Mouse (Mus musculus): ENCODE data around the gene Nipbl. TPM values are rescaled to one million over a fixed set of nuclear protein-coding genes. Genes with fewer than 3 reads are reported as not detected.

Gene Nipbl
- polyA plus RNA-seq, 1 experiment from 2014 or later = 17.5 TPM

DNA sequence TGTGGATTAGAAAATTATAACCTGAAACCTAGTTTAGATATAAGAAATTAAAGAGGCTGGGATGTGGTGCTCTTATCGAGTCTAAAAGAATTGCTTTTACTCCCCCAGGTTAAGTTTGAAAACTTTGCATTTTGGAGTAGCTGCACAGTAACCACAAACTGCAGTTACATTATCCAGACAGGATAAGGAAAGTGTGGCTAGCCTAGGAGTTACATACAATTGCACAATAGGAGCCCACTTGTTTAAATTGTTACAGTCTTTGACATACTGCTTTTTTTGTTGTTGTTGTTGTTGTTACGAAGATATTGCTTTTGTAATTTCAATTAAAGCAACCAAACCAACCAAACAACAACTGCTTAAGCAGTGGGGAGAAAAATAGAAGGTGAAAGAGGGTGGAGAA, 11.2 kb upstream of the Nipbl start:
- H3K9ac ChIP-seq (ENCODE audit: low read depth, low read length) = no peak overlapping the region
- H3K27me3 ChIP-seq (ENCODE audit: control insufficient read depth, insufficient read depth, low read length) = no peaks in the 10 kb centered on the region
- WGBS (ENCODE audit: insufficient replicate concordance) = 76% methylated on average over 2 of the region's 2 CpGs
- no peak overlapping the region for H3K27ac ChIP-seq (ENCODE audit: low read depth, low read length)
- H3K4me1 ChIP-seq (ENCODE audit: control insufficient read depth, insufficient read depth, low read length) = no peaks in the 10 kb centered on the region
- H3K4me3 ChIP-seq (ENCODE audit: low read depth, low read length) = no peak overlapping the region
- no peaks in the 10 kb centered on the region for H3K36me3 ChIP-seq (ENCODE audit: control insufficient read depth, insufficient read depth, low read length)
- no peak for ATAC-seq (replicated peaks; ENCODE audit: insufficient number of reproducible peaks, low FRiP score, low TSS enrichment)
- no peak overlapping the region for H3K4me2 ChIP-seq
- no peaks in the 10 kb centered on the region for H3K9me3 ChIP-seq (replicated peaks; ENCODE audit: control insufficient read depth, low read length)

DNA sequence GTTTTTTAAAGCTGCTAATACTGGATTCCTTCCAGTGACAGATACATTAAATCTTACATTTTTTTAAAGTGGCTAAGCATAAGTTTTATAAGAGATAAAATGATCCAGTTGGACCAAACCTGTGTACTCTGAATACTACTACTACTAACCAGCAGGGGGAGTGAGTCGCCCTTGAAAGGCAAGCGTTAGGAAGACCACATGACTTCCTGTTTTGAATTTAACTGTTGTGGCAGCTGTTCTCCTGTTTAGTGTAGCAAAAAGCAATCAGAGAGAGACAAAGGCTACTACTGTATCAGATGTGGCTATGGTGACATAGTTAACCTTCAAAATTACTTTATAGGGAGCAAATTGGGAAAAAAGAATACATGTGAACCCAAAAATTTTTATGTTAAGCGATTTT, 6.8 kb upstream of the Nipbl start:
- 40% methylated on average over 3 of the region's 3 CpGs for WGBS (ENCODE audit: insufficient replicate concordance)
- Histone ChIP-seq H3K9me3 (replicated peaks; ENCODE audit: control insufficient read depth, low read length) (no peaks in the 10 kb centered on the region), H3K36me3 (ENCODE audit: control insufficient read depth, insufficient read depth, low read length) (no peaks in the 10 kb centered on the region), H3K4me3 (ENCODE audit: low read depth, low read length) (no peak overlapping the region), H3K9ac (ENCODE audit: low read depth, low read length) (no peak overlapping the region), H3K4me2 (no peak overlapping the region), H3K27ac (ENCODE audit: low read depth, low read length) (no peak overlapping the region), H3K4me1 (ENCODE audit: control insufficient read depth, insufficient read depth, low read length) (peaks cover 2% of the 10 kb centered on the region; the same call in 1 of the 2 replicates), H3K27me3 (ENCODE audit: control insufficient read depth, insufficient read depth, low read length) (no peaks in the 10 kb centered on the region)
- ATAC-seq (replicated peaks; ENCODE audit: insufficient number of reproducible peaks, low FRiP score, low TSS enrichment) = no peak

DNA sequence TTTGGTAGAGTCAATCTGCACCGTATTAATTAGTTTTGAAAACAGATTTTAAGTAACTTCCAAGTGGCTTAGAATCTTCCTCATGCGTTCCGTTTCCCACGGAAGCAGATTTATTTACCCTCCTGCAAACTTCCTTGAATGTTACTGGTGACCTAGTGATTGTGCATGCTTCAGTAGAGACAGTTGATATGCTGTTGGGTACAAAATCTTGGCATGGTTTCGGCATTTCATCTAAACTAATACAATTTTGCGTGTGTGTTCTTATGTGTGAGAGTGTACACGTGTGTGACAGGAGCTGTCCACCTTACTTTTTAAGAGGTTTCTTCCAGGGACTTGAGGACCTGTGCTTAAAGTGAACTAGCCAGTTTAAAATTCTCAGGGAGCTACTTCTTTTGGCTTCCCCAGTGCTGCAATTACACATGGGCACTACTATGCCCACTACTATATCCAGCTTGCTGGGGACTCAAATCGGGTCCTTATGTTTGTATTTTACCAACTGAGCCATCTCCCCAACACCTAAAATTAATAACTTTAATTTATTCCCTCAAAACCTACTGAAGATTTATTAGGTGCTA, 3.0 kb upstream of the Nipbl start:
- ATAC-seq (replicated peaks; ENCODE audit: insufficient number of reproducible peaks, low FRiP score, low TSS enrichment) = no peak
- Histone ChIP-seq H3K9ac (ENCODE audit: low read depth, low read length) (peak overlapping the region; percentile 58; the same call in 1 of the 2 replicates), H3K27ac (ENCODE audit: low read depth, low read length) (no peak overlapping the region), H3K9me3 (replicated peaks; ENCODE audit: control insufficient read depth, low read length) (no peaks in the 10 kb centered on the region), H3K4me1 (ENCODE audit: control insufficient read depth, insufficient read depth, low read length) (peaks cover 2% of the 10 kb centered on the region; the same call in 1 of the 2 replicates), H3K27me3 (ENCODE audit: control insufficient read depth, insufficient read depth, low read length) (no peaks in the 10 kb centered on the region), H3K4me3 (ENCODE audit: low read depth, low read length) (no peak overlapping the region), H3K4me2 (peak overlapping the region; percentile 47), H3K36me3 (ENCODE audit: control insufficient read depth, insufficient read depth, low read length) (no peaks in the 10 kb centered on the region)
- WGBS (ENCODE audit: insufficient replicate concordance) = 71% methylated on average over 8 of the region's 8 CpGs

DNA sequence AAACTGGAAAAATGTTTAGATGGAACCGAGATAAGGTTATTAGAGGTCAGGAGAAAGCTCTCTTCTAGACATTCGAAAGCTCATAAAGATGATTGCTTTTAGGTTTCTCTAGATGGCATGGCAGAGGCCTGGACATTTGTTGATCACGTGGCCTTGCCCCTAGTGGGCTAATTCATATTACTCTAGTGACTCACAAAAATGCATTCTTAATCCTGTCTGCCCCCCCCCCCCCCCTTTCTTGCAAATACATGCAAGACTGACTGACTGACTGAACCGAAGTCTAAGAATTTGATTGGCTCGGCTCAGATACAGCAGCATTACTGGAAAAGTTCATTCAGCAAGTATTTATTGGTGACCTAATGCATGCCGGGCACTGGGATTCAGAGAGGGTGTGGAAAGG, 2.2 kb upstream of the Nipbl start:
- peak overlapping the region; percentile 99 for H3K27ac ChIP-seq (ENCODE audit: low read depth, low read length)
- peaks cover 2% of the 10 kb centered on the region; the same call in 1 of the 2 replicates for H3K4me1 ChIP-seq (ENCODE audit: control insufficient read depth, insufficient read depth, low read length)
- H3K4me3 ChIP-seq (ENCODE audit: low read depth, low read length) = peak overlapping the region; percentile 98
- H3K9ac ChIP-seq (ENCODE audit: low read depth, low read length) = peak overlapping the region; percentile 98
- 5% methylated on average over 6 of the region's 6 CpGs for WGBS (ENCODE audit: insufficient replicate concordance)
- no peaks in the 10 kb centered on the region for H3K27me3 ChIP-seq (ENCODE audit: control insufficient read depth, insufficient read depth, low read length)
- H3K36me3 ChIP-seq (ENCODE audit: control insufficient read depth, insufficient read depth, low read length) = no peaks in the 10 kb centered on the region
- H3K9me3 ChIP-seq (replicated peaks; ENCODE audit: control insufficient read depth, low read length) = no peaks in the 10 kb centered on the region
- peak overlapping the region; percentile 92 for H3K4me2 ChIP-seq
- no peak for ATAC-seq (replicated peaks; ENCODE audit: insufficient number of reproducible peaks, low FRiP score, low TSS enrichment)

DNA sequence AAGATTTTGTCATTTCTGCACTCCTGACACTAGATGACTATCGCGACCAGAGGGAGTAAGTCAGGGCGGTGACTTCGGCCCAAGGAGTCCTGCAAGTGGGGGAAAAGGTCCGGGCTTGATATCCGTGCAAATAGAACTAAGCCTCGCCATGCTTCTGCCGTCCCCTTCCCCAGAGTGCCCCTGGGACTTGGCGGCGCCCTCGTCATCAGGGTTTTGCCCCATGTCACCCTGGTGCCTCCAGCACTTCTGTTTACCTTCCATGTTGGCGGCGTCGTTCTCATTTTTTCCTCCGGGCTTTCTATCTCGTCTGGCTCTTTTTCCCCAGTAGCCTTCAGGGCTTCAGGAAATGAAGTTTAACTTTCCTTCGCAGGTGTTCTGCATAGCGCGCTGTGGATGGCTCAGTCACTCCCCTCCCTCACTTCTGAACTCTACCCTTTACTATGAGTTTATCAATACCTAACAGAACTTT, 1.7 kb upstream of the Nipbl start:
- peak overlapping the region; percentile 99 for H3K27ac ChIP-seq (ENCODE audit: low read depth, low read length)
- ATAC-seq (replicated peaks; ENCODE audit: insufficient number of reproducible peaks, low FRiP score, low TSS enrichment) = no peak

DNA sequence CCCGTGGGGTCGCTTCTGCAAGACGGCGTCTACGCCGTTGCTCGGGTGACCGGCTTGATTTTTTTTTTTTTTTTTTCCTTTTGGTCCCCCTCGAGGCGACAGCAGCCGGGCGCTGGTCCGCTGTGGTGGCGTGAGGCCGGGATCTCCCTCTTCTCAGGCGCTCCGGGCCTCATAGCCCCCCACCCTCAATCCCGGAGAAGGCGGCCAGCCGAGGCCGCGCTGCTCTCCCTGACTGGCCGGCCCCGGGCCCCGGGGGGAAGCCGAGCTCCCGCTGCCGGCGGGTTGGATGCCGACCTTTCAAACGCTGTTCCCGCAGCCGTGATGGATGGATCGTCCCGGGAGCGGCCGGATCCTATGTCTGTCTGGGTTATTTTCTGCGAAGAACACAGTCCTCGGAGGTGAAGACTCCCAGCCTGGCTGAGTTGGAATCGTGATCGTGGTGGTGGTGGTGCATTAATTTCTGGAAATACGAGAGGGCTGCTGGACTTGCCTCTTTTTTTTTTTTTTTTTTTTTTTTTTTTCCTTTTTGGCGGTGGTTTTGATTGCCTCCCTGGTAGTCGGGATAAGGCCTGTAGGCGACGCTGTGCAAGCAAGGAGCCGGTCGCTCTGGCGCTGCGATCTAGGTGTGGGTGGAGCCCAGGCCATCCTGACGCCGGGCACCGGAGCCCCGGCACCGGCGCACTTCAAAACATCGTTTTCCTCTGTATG, 781 bp upstream of the Nipbl start:
- H3K4me2 ChIP-seq = peak overlapping the region; percentile 92
- H3K36me3 ChIP-seq (ENCODE audit: control insufficient read depth, insufficient read depth, low read length) = no peaks in the 10 kb centered on the region
- no peaks in the 10 kb centered on the region for H3K27me3 ChIP-seq (ENCODE audit: control insufficient read depth, insufficient read depth, low read length)
- H3K9ac ChIP-seq (ENCODE audit: low read depth, low read length) = peak overlapping the region; percentile 98
- H3K9me3 ChIP-seq (replicated peaks; ENCODE audit: control insufficient read depth, low read length) = no peaks in the 10 kb centered on the region
- peak overlapping the region; percentile 98 for H3K4me3 ChIP-seq (ENCODE audit: low read depth, low read length)
- under 1% methylated on average over 49 of the region's 57 CpGs for WGBS (ENCODE audit: insufficient replicate concordance)
- peaks cover 2% of the 10 kb centered on the region; the same call in 1 of the 2 replicates for H3K4me1 ChIP-seq (ENCODE audit: control insufficient read depth, insufficient read depth, low read length)
- peak overlapping the region; percentile 99 for H3K27ac ChIP-seq (ENCODE audit: low read depth, low read length)
- ATAC-seq (replicated peaks; ENCODE audit: insufficient number of reproducible peaks, low FRiP score, low TSS enrichment) = peak; percentile 80

More for the DNA sequence above, 1.7 kb upstream of the Nipbl start:
- Histone ChIP-seq H3K9me3 (replicated peaks; ENCODE audit: control insufficient read depth, low read length) (no peaks in the 10 kb centered on the region), H3K4me2 (peak overlapping the region; percentile 92), H3K4me3 (ENCODE audit: low read depth, low read length) (peak overlapping the region; percentile 98), H3K9ac (ENCODE audit: low read depth, low read length) (peak overlapping the region; percentile 98), H3K27me3 (ENCODE audit: control insufficient read depth, insufficient read depth, low read length) (no peaks in the 10 kb centered on the region), H3K36me3 (ENCODE audit: control insufficient read depth, insufficient read depth, low read length) (no peaks in the 10 kb centered on the region), H3K4me1 (ENCODE audit: control insufficient read depth, insufficient read depth, low read length) (peaks cover 2% of the 10 kb centered on the region; the same call in 1 of the 2 replicates)
- 0% methylated on average over 19 of the region's 19 CpGs for WGBS (ENCODE audit: insufficient replicate concordance)

DNA sequence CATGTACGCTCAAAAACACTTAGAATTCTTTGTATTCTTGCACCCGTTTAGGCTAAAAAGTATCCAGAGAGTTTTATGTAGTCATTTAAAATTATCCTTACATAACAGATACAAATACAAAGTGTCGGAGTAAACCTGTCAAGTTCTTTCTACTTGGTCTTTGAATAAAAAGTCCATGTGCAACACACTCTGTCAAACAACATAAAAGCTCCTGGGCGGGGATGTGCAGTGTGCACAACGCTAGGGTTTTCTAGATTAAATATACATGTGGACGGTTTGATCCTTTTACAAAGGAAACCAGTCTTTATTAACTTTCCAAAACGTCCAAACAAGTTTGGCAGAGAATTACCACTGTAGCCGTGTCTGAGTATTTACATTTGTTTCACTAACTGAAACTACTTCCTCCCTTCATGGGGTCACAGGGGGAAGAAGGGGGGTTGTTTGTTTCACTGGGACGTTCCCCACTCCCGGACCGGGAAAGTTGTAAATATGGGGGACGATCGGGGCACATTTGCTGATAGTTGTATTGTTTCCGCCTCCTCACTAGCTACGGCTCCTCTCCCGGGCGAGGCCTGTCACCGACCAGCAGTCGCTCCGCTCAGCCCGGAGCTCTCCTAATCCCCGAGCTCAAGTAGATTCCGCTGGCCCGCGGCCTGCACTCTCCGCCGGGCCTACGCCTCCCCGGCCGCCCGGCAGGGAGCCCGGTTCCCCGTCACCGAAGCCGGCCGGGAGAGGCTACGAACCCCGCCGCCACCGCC, 916 bp downstream of the Nipbl start:
- no peaks in the 10 kb centered on the region for H3K9me3 ChIP-seq (replicated peaks; ENCODE audit: control insufficient read depth, low read length)
- no peaks in the 10 kb centered on the region for H3K36me3 ChIP-seq (ENCODE audit: control insufficient read depth, insufficient read depth, low read length)
- peak overlapping the region; percentile 98 for H3K9ac ChIP-seq (ENCODE audit: low read depth, low read length)
- H3K4me3 ChIP-seq (ENCODE audit: low read depth, low read length) = peak overlapping the region; percentile 98
- ATAC-seq (replicated peaks; ENCODE audit: insufficient number of reproducible peaks, low FRiP score, low TSS enrichment) = peak; percentile 55; the same call in 1 of the 2 replicates
- peak overlapping the region; percentile 99 for H3K27ac ChIP-seq (ENCODE audit: low read depth, low read length)
- under 1% methylated on average over 40 of the region's 40 CpGs for WGBS (ENCODE audit: insufficient replicate concordance)
- peaks cover 2% of the 10 kb centered on the region; the same call in 1 of the 2 replicates for H3K4me1 ChIP-seq (ENCODE audit: control insufficient read depth, insufficient read depth, low read length)
- peak overlapping the region; percentile 91 for H3K4me2 ChIP-seq
- H3K27me3 ChIP-seq (ENCODE audit: control insufficient read depth, insufficient read depth, low read length) = no peaks in the 10 kb centered on the region

DNA sequence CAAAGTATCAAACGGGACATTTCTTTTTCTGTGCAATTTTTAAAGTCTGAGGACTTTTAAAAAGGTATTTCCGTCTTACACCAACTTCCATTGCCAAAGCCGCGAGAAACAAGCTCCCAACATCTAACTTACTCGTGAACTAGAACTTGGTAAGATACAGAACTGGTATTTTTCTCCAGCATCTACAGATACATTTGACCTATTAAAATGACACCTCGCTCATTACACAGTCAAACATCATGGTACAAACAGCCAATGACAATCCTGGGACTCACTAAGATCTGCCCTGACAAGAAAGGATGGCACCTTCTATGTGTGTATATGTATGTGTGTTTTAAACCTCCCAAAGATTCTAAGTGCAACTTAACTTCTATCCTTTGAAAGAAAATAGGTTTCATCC, 1.5 kb downstream of the Nipbl start:
- no peak for ATAC-seq (replicated peaks; ENCODE audit: insufficient number of reproducible peaks, low FRiP score, low TSS enrichment)
- WGBS (ENCODE audit: insufficient replicate concordance) = 2% methylated on average over 6 of the region's 6 CpGs
- H3K27ac ChIP-seq (ENCODE audit: low read depth, low read length) = peak overlapping the region; percentile 68; the same call in 1 of the 2 replicates

More for the DNA sequence above, 1.5 kb downstream of the Nipbl start:
- H3K9ac ChIP-seq (ENCODE audit: low read depth, low read length) = peak overlapping the region; percentile 73
- peaks cover 2% of the 10 kb centered on the region; the same call in 1 of the 2 replicates for H3K4me1 ChIP-seq (ENCODE audit: control insufficient read depth, insufficient read depth, low read length)
- H3K4me3 ChIP-seq (ENCODE audit: low read depth, low read length) = peak overlapping the region; percentile 98
- no peaks in the 10 kb centered on the region for H3K36me3 ChIP-seq (ENCODE audit: control insufficient read depth, insufficient read depth, low read length)
- H3K27me3 ChIP-seq (ENCODE audit: control insufficient read depth, insufficient read depth, low read length) = no peaks in the 10 kb centered on the region
- H3K9me3 ChIP-seq (replicated peaks; ENCODE audit: control insufficient read depth, low read length) = no peaks in the 10 kb centered on the region
- H3K4me2 ChIP-seq = peak overlapping the region; percentile 91
